Mouse (Mus musculus) bone marrow, adult 2 months (tissue): Measurements from ENCODE around the gene A4galt.

Source experiments
- CTCF ChIP-seq: fragments of 200-500 bp; IDR thresholded peaks from 2 replicates; pipeline ENCODE4 v1.5.1; 2011; ENCODE audit warnings: low read length, control low read depth; ENCODE audit not compliant: control insufficient read depth, insufficient read depth
- POLR2A ChIP-seq: fragments of 200-500 bp; IDR thresholded peaks from 2 replicates; pipeline ENCODE4 v1.6.1; 2011; ENCODE audit warnings: low read depth, mild to moderate bottlenecking, control low read depth, low read length, borderline replicate concordance; ENCODE audit not compliant: control insufficient read depth

GRCm38 (mm10) chr15:83293144-83293543 lies 41.6 kb upstream of the A4galt start:
- TF ChIP-seq CTCF, result no peak
- TF ChIP-seq POLR2A, result no peak
